Mouse (Mus musculus): ENCODE results near the gene Hoxc4. TPM values are rescaled to one million over a fixed set of nuclear protein-coding genes. Genes with fewer than 3 reads are reported as not detected.

Hoxc4 gene
- total RNA-seq, 4 experiments from 2014 or later = not detected

GRCm38 (mm10) chr15:103077673-103078072, 58.9 kb downstream of the Hoxc4 start:
- no peak for DNase-seq (ENCODE audit: low spot score in 2 of 2)

GRCm38 (mm10) chr15:103082622-103083021, 63.9 kb downstream of the Hoxc4 start:
- DNase-seq (ENCODE audit: low spot score in 2 of 2) = no peak

GRCm38 (mm10) chr15:103083598-103083997, 64.9 kb downstream of the Hoxc4 start:
- no peak for DNase-seq (ENCODE audit: low spot score in 2 of 2)

- DNase-seq (ENCODE audit: low spot score in 2 of 2) = no peak
Measured at GRCm38 (mm10) chr15:103084944-103085343, 66.2 kb downstream of the Hoxc4 start.

- no peak for DNase-seq (ENCODE audit: low spot score in 2 of 2)
Measured at GRCm38 (mm10) chr15:103085831-103086671, 67.3 kb downstream of the Hoxc4 start.

Small RNA genes lying within 50 kb of the gene (microRNA-seq; reads per million reads assigned to microRNA genes)
- gene Mir196a-2 = 0.51 to 0.64 reads per million in 2 experiments
- gene Mir615 = 5.1 to 11.6 reads per million in 2 experiments

Other genes with a start within 250 kb of the Hoxc4 start
- gene Hoxc13, start 97.8 kb upstream of the Hoxc4 start, total RNA-seq (2022) = not detected
- not detected for gene Hoxc12, start 82.2 kb upstream of the Hoxc4 start, total RNA-seq (2022)
- not detected for gene Hoxc11, start 64.5 kb upstream of the Hoxc4 start, total RNA-seq (2022)
- gene Hoxc10, start 52.1 kb upstream of the Hoxc4 start, total RNA-seq (2022) = not detected
- gene Hoxc5, start 51.5 kb upstream of the Hoxc4 start, total RNA-seq (2022) = not detected
- gene Hoxc9, start 42.5 kb upstream of the Hoxc4 start, total RNA-seq (2022) = not detected
- gene Hoxc8, start 28.3 kb upstream of the Hoxc4 start, total RNA-seq (2022) = not detected
- gene Hoxc6, start 20.7 kb upstream of the Hoxc4 start, total RNA-seq (2022) = not detected
- 10 to 100 TPM; 13.2 to 21.6 (median 17.3) TPM for gene Smug1, start 148.2 kb downstream of the Hoxc4 start, total RNA-seq (2022)
- 100 to 1,000 TPM; 170 to 209 (median 180) TPM for gene Cbx5, start 220.9 kb downstream of the Hoxc4 start, total RNA-seq (2022)
- gene Hnrnpa1, start 221.5 kb downstream of the Hoxc4 start, total RNA-seq (2022) = 100 to 1,000 TPM; 257 to 295 (median 288) TPM
- not detected for gene Nfe2, start 239.5 kb downstream of the Hoxc4 start, total RNA-seq (2022)

Data from layer of hippocampus, adult 8-10 months (tissue).